Comparison of ENCODE assay signal across 8 mouse cellular contexts in genomic region chr2:31822524-31823371, GRCm38 (mm10). TPM values are rescaled to one million over a fixed set of nuclear protein-coding genes. Genes with fewer than 3 reads are reported as not detected.
DNase-seq lines count a peak whose midpoint lies in the region; ATAC-seq lines count a peak whose summit lies in the region.

No protein-coding gene starts in this region.

- no peaks in the 10 kb centered on the region for H3K36me3 ChIP-seq in forebrain, embryonic 12.5 days (replicated peaks)
- H3K36me3 ChIP-seq in lung, embryonic 15.5 days = no peaks in the 10 kb centered on the region

- peak overlapping the region; percentile 32 for H3K4me3 ChIP-seq in forebrain, embryonic 12.5 days (replicated peaks)
- peak overlapping the region; percentile 5; the same call in 1 of the 2 replicates for H3K4me3 ChIP-seq in lung, embryonic 15.5 days

- peak; percentile 73 for ATAC-seq in forebrain, embryonic 12.5 days (ENCODE audit: low FRiP score)
- ATAC-seq in lung, embryonic 15.5 days (ENCODE audit: borderline replicate concordance, extremely low read depth, low FRiP score, low TSS enrichment) = no peak

- 14% methylated on average over 39 of the region's 39 CpGs for WGBS in forebrain, embryonic 12.5 days
- 11% methylated on average over 39 of the region's 39 CpGs for WGBS in lung, embryonic 15.5 days

- DNase-seq in A20 (ENCODE audit: low read depth, low spot score) = peak; percentile 85
- peak; percentile 23 for DNase-seq in ES-CJ7 (ENCODE audit: low read depth, low spot score)
- DNase-seq in layer of hippocampus, adult 8-10 months (ENCODE audit: low spot score in 2 of 2) = peak; percentile 83 to 85
- DNase-seq in retina, embryonic 14.5 days (ENCODE audit: low spot score) = peak; percentile 70
- no peak for DNase-seq in gastrocnemius, adult 8-10 months (ENCODE audit: low spot score in 2 of 2)
- no peak for DNase-seq in urinary bladder, postnatal 25 days (ENCODE audit: low spot score)

- H3K9me3 ChIP-seq in forebrain, embryonic 12.5 days = no peaks in the 10 kb centered on the region
- no peaks in the 10 kb centered on the region for H3K9me3 ChIP-seq in lung, embryonic 15.5 days

- H3K4me2 ChIP-seq in forebrain, embryonic 12.5 days = peak overlapping the region; percentile 54
- H3K4me2 ChIP-seq in lung, embryonic 15.5 days = peak overlapping the region; percentile 43

- H3K27me3 ChIP-seq in forebrain, embryonic 12.5 days = peaks cover 44% of the 10 kb centered on the region
- H3K27me3 ChIP-seq in lung, embryonic 15.5 days = peaks cover 40% of the 10 kb centered on the region

- H3K4me1 ChIP-seq in forebrain, embryonic 12.5 days = peaks cover 38% of the 10 kb centered on the region
- peaks cover 13% of the 10 kb centered on the region for H3K4me1 ChIP-seq in lung, embryonic 15.5 days

- H3K9ac ChIP-seq in forebrain, embryonic 12.5 days = peak overlapping the region; percentile 49
- no peak overlapping the region for H3K9ac ChIP-seq in lung, embryonic 15.5 days

- peak overlapping the region; percentile 61 for H3K27ac ChIP-seq in forebrain, embryonic 12.5 days
- no peak overlapping the region for H3K27ac ChIP-seq in lung, embryonic 15.5 days

RNA-seq across cellular contexts. Expression of gene Qrfp, which starts 12.4 kb away (rescaled TPM):
- polyA plus RNA-seq in forebrain, embryonic 12.5 days (2016; fragmentation: Nextera tagmentation; extraction: Ambion mirVana) = 0.06 TPM in 1 of 2 replicates, not detected in the other
- total RNA-seq in layer of hippocampus, adult 8-10 months (2022) = not detected
- 0.05 and 0.14 TPM in 2 replicates for polyA plus RNA-seq in lung, embryonic 15.5 days (2015; fragmentation: Nextera tagmentation; extraction: Ambion mirVana)
- total RNA-seq in gastrocnemius, adult 8-10 months (2022) = not detected

RNA-seq across cellular contexts. Expression of gene Fibcd1, which starts 23.1 kb away (rescaled TPM):
- polyA plus RNA-seq in forebrain, embryonic 12.5 days (2016; fragmentation: Nextera tagmentation; extraction: Ambion mirVana) = 1.1 and 1.2 TPM in 2 replicates
- 100 to 1,000 TPM in 1 of 4 experiments, 10 to 100 TPM in 3; 82.5 to 102 (median 90.0) TPM for total RNA-seq in layer of hippocampus, adult 8-10 months (2022)
- polyA plus RNA-seq in lung, embryonic 15.5 days (2015; fragmentation: Nextera tagmentation; extraction: Ambion mirVana) = 0.03 TPM in 1 of 2 replicates, not detected in the other
- total RNA-seq in gastrocnemius, adult 8-10 months (2022) = not detected

Comparison
In these comparisons a context has a peak if more than half of its experiments do, and no peak if none do; other contexts are left out.
1. DNase-seq: peak in A20 (single experiment), ES-CJ7 (single experiment), layer of hippocampus, adult 8-10 months (2 of 2) and retina, embryonic 14.5 days (single experiment); none in gastrocnemius, adult 8-10 months (0 of 2) and urinary bladder, postnatal 25 days (single experiment).
2. RNA of gene Fibcd1, which starts 23.1 kb away (total RNA-seq): 82.5 to 102 TPM in layer of hippocampus, adult 8-10 months; not detected in gastrocnemius, adult 8-10 months; every median in the first group is over 10 times any median in the second.